Mouse (Mus musculus) liver, adult (tissue): ENCODE measurements around the gene Arl9.

Experiments used
- GATA4 ChIP-seq: IDR thresholded peaks from 2 replicates; pipeline ENCODE4 v1.6.1; 2014; ENCODE audit warnings: mild to moderate bottlenecking, low read length; ENCODE audit not compliant: insufficient replicate concordance

Gene Arl9

GRCm38 (mm10) chr5:77004051-77004821 is at the start of gene Arl9:
Gene Arl9 (plus strand): TSS chr5:77004055.
- no peak for TF ChIP-seq GATA4

GRCm38 (mm10) chr5:76954271-76954900 is 49.5 kb upstream of the Arl9 start:
- TF ChIP-seq GATA4: no peak

- no peak for TF ChIP-seq GATA4
Measured at GRCm38 (mm10) chr5:76955474-76955873, 48.4 kb upstream of the Arl9 start.

- TF ChIP-seq GATA4: no peak
Measured at GRCm38 (mm10) chr5:76957954-76958353, 45.9 kb upstream of the Arl9 start.

GRCm38 (mm10) chr5:76959587-76959986 is 44.3 kb upstream of the Arl9 start:
- TF ChIP-seq GATA4: no peak

- no peak for TF ChIP-seq GATA4
Measured at GRCm38 (mm10) chr5:76962545-76962944, 41.3 kb upstream of the Arl9 start.

- TF ChIP-seq GATA4: no peak
Measured at GRCm38 (mm10) chr5:76964651-76965050, 39.2 kb upstream of the Arl9 start.

- no peak for TF ChIP-seq GATA4
Measured at GRCm38 (mm10) chr5:76969250-76969649, 34.6 kb upstream of the Arl9 start.

GRCm38 (mm10) chr5:76973488-76973887 is 30.4 kb upstream of the Arl9 start:
- no peak for TF ChIP-seq GATA4

GRCm38 (mm10) chr5:76974207-76974553 is 29.7 kb upstream of the Arl9 start:
- TF ChIP-seq GATA4: no peak

GRCm38 (mm10) chr5:76974554-76975285 is 29.1 kb upstream of the Arl9 start, which contains the start of gene Srp72:
Gene Srp72 (plus strand): TSS chr5:76974683.
- TF ChIP-seq GATA4: no peak

GRCm38 (mm10) chr5:76975736-76976135 is 28.1 kb upstream of the Arl9 start:
- TF ChIP-seq GATA4: no peak

GRCm38 (mm10) chr5:76984015-76984414 is 19.8 kb upstream of the Arl9 start:
- TF ChIP-seq GATA4: no peak

GRCm38 (mm10) chr5:76990789-76991188 is 13.1 kb upstream of the Arl9 start:
- TF ChIP-seq GATA4: no peak

- TF ChIP-seq GATA4: no peak
Measured at GRCm38 (mm10) chr5:76993174-76993814, 10.6 kb upstream of the Arl9 start.
